In the genomic region with DNA sequence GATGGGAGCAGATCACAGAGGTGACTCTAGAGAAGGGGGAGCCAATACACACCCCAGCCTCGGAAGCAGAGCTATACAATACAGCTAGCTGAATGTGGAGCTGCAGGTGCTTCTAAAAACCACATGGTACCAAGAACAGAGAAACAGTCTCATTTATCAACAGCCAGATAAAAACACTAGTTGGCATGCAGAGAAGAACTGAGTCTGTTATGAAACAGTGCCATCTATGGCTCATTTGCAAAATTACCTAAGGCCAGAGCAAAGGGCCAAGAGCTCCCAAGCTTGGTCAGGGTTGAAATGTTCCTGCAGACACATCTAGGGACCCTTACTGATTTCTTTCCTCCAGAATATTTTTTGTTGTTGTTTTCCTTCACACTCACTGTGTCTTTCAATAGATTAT, we compare ENCODE assay signal across 8 mouse cellular contexts.
DNase-seq lines count a peak whose midpoint lies in the region; ATAC-seq lines count a peak whose summit lies in the region.

No protein-coding gene starts in this region.

- peak; percentile 41; the same call in 1 of the 2 replicates for ATAC-seq in neural tube, embryonic 15.5 days (ENCODE audit: low FRiP score)

- H3K27ac ChIP-seq in heart, embryonic 10.5 days: no peak overlapping the region
- no peak overlapping the region for H3K27ac ChIP-seq in neural tube, embryonic 15.5 days (replicated peaks)

- no peaks in the 10 kb centered on the region for H3K27me3 ChIP-seq in heart, embryonic 10.5 days (ENCODE audit: insufficient read depth, poor library complexity, severe bottlenecking)
- H3K27me3 ChIP-seq in neural tube, embryonic 15.5 days (replicated peaks): no peaks in the 10 kb centered on the region

- no peaks in the 10 kb centered on the region for H3K4me1 ChIP-seq in heart, embryonic 10.5 days
- H3K4me1 ChIP-seq in neural tube, embryonic 15.5 days: 0 out of 2 replicates have a peak, but pooled peaks cover 4% of the 10 kb centered on the region

- H3K9ac ChIP-seq in neural tube, embryonic 15.5 days (replicated peaks): no peak overlapping the region

- H3K4me2 ChIP-seq in neural tube, embryonic 15.5 days: no peak overlapping the region

- WGBS in heart, embryonic 10.5 days: 60% methylated on average over 1 of the region's 1 CpGs
- WGBS in neural tube, embryonic 15.5 days: 26% methylated on average over 1 of the region's 1 CpGs

- no peak overlapping the region for H3K4me3 ChIP-seq in heart, embryonic 10.5 days
- no peak overlapping the region for H3K4me3 ChIP-seq in neural tube, embryonic 15.5 days (replicated peaks)

- peak; percentile 86 for DNase-seq in heart, adult 11 months
- no peak for DNase-seq in heart, embryonic 10.5 days (ENCODE audit: low spot score)
- DNase-seq in urinary bladder, postnatal 14 days (ENCODE audit: low spot score): peak; percentile 10
- no peak for DNase-seq in urinary bladder, postnatal 10 days (ENCODE audit: low spot score)
- peak; percentile 56 for DNase-seq in embryo, embryonic 10.5 days (ENCODE audit: low spot score)
- peak; percentile 18 to 39 for DNase-seq in layer of hippocampus, postnatal 10 days (ENCODE audit: low spot score in 2 of 2)
- DNase-seq in ovary, postnatal 10 days (ENCODE audit: low spot score): no peak

- H3K9me3 ChIP-seq in heart, embryonic 10.5 days: no peaks in the 10 kb centered on the region
- no peaks in the 10 kb centered on the region for H3K9me3 ChIP-seq in neural tube, embryonic 15.5 days (replicated peaks)

- peaks cover 78% of the 10 kb centered on the region for H3K36me3 ChIP-seq in heart, embryonic 10.5 days
- H3K36me3 ChIP-seq in neural tube, embryonic 15.5 days: peaks cover 36% of the 10 kb centered on the region

Comparison
In these comparisons a context has a peak if more than half of its experiments do, and no peak if none do; other contexts are left out.
1. DNase-seq: peak in heart, adult 11 months (single experiment), urinary bladder, postnatal 14 days (single experiment), embryo, embryonic 10.5 days (single experiment) and layer of hippocampus, postnatal 10 days (2 of 2); none in heart, embryonic 10.5 days (single experiment), urinary bladder, postnatal 10 days (single experiment) and ovary, postnatal 10 days (single experiment).